Mouse (Mus musculus) erythroblast, embryonic 14.5 days (primary cell): ENCODE measurements around the gene Ism1.

Experiments
- GATA1 ChIP-seq: IDR thresholded peaks from 2 replicates; pipeline ENCODE4 v1.6.1; 2012; ENCODE audit warnings: low read length, inconsistent platforms, mixed read lengths
- TAL1 ChIP-seq: IDR thresholded peaks from 3 replicates; pipeline ENCODE4 v1.6.1; 2012; ENCODE audit warnings: low read length, inconsistent platforms, mixed read lengths

DNA sequence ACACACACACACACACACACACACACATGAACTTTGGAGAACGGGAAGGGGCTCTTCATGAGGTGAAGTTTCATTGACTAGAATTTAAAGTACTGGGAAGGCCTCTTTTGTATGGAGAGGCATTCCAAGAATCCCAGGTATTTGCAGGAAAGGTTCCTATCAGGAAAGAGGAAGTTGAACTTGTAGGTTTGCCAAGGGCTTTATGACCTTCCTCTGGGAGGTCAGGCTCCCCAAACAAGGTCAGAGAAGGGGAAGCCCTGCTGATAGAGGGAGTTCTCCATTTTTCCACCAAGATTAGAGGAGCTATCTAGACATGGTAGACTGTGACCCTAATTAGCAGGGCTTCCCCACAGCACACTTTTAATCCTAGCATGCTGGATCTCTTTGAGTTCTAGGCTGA is 39.8 kb downstream of the Ism1 start:
- no peak for TF ChIP-seq TAL1
- no peak for TF ChIP-seq GATA1
